Comparison of ENCODE assay signal across 8 mouse cellular contexts in genomic region chr6:55791852-55792496, GRCm38 (mm10). TPM values are rescaled to one million over a fixed set of nuclear protein-coding genes. Genes with fewer than 3 reads are reported as not detected.
DNase-seq lines count a peak whose midpoint lies in the region; ATAC-seq and TF ChIP-seq lines count a peak whose summit lies in the region.

No protein-coding gene starts in this region.

- intact Hi-C loops in left cerebral cortex, adult 2 months (cut with DNase I) = loop anchor here (2.0 kb wide), 1 partner anchor 111 kb away; the partner anchor contains the start of gene Neurod6
- intact Hi-C loops in left cerebral cortex, postnatal 36 days (cut with DNase I) = no loop called here

- no peak overlapping the region for H3K4me2 ChIP-seq in embryonic facial prominence, embryonic 12.5 days (replicated peaks)
- H3K4me2 ChIP-seq in intestine, postnatal 0 days (replicated peaks; ENCODE audit: low read depth) = peak overlapping the region; percentile 38; the same call in 1 of the 2 replicates
- H3K4me2 ChIP-seq in stomach, embryonic 15.5 days = no peak overlapping the region
- no peak overlapping the region for H3K4me2 ChIP-seq in kidney, embryonic 14.5 days (replicated peaks; ENCODE audit: low read depth, low read length)

- 0 out of 2 replicates have a peak, but pooled peaks have one; percentile 60 for ATAC-seq in embryonic facial prominence, embryonic 12.5 days (ENCODE audit: insufficient number of reproducible peaks, insufficient read depth, low FRiP score, low TSS enrichment)
- peak; percentile 80 for ATAC-seq in intestine, postnatal 0 days
- ATAC-seq in stomach, embryonic 15.5 days (ENCODE audit: insufficient read depth, low FRiP score, low read depth) = peak; percentile 70
- ATAC-seq in kidney, embryonic 14.5 days (ENCODE audit: low FRiP score, low TSS enrichment) = no peak

- peak in 1 of 2 experiments; percentile 26 for DNase-seq in left cerebral cortex, adult 2 months (ENCODE audit: extremely low spot score in 1 of 2, low spot score in 2 of 2)
- DNase-seq in left cerebral cortex, postnatal 36 days (ENCODE audit: low spot score in 2 of 2) = no peak
- no peak for DNase-seq in gastrocnemius, adult 18-20 months (ENCODE audit: low spot score)
- no peak for DNase-seq in urinary bladder, postnatal 25 days (ENCODE audit: low spot score)

- H3K27me3 ChIP-seq in embryonic facial prominence, embryonic 12.5 days = no peaks in the 10 kb centered on the region
- no peaks in the 10 kb centered on the region for H3K27me3 ChIP-seq in intestine, postnatal 0 days (replicated peaks; ENCODE audit: control insufficient read depth, insufficient read depth, low read length)
- no peaks in the 10 kb centered on the region for H3K27me3 ChIP-seq in stomach, embryonic 15.5 days (replicated peaks)
- H3K27me3 ChIP-seq in kidney, embryonic 14.5 days (ENCODE audit: control insufficient read depth, insufficient read depth, low read length) = no peaks in the 10 kb centered on the region

- H3K9ac ChIP-seq in embryonic facial prominence, embryonic 12.5 days = no peak overlapping the region
- no peak overlapping the region for H3K9ac ChIP-seq in intestine, postnatal 0 days (ENCODE audit: low read depth, low read length)
- no peak overlapping the region for H3K9ac ChIP-seq in stomach, embryonic 15.5 days
- no peak overlapping the region for H3K9ac ChIP-seq in kidney, embryonic 14.5 days (ENCODE audit: low read depth, low read length)

- peaks cover 7% of the 10 kb centered on the region for H3K4me1 ChIP-seq in embryonic facial prominence, embryonic 12.5 days
- no peaks in the 10 kb centered on the region for H3K4me1 ChIP-seq in intestine, postnatal 0 days (replicated peaks; ENCODE audit: control insufficient read depth, insufficient read depth, low read length)
- H3K4me1 ChIP-seq in stomach, embryonic 15.5 days = peaks cover 4% of the 10 kb centered on the region; the same call in 1 of the 2 replicates
- H3K4me1 ChIP-seq in kidney, embryonic 14.5 days (ENCODE audit: control insufficient read depth, insufficient read depth, low read length) = no peaks in the 10 kb centered on the region

- peak overlapping the region; percentile 91 for H3K27ac ChIP-seq in left cerebral cortex, adult 2 months
- peak overlapping the region; percentile 12; the same call in 1 of the 2 replicates for H3K27ac ChIP-seq in embryonic facial prominence, embryonic 12.5 days
- no peak overlapping the region for H3K27ac ChIP-seq in intestine, postnatal 0 days (ENCODE audit: low read depth, low read length)
- H3K27ac ChIP-seq in stomach, embryonic 15.5 days = no peak overlapping the region; the same call in 1 of the 2 replicates
- H3K27ac ChIP-seq in kidney, embryonic 14.5 days (ENCODE audit: low read depth, low read length) = no peak overlapping the region

- H3K36me3 ChIP-seq in embryonic facial prominence, embryonic 12.5 days = no peaks in the 10 kb centered on the region
- no peaks in the 10 kb centered on the region for H3K36me3 ChIP-seq in intestine, postnatal 0 days (ENCODE audit: control insufficient read depth, insufficient read depth)
- no peaks in the 10 kb centered on the region for H3K36me3 ChIP-seq in stomach, embryonic 15.5 days
- no peaks in the 10 kb centered on the region for H3K36me3 ChIP-seq in kidney, embryonic 14.5 days (ENCODE audit: control insufficient read depth, insufficient read depth, low read length)

- no peak; the same call in 1 of the 2 replicates for TF ChIP-seq CTCF in left cerebral cortex, adult 2 months (IDR thresholded peaks at IDR 0.05)
- TF ChIP-seq CTCF in intestine, postnatal 0 days (IDR thresholded peaks at IDR 0.05; ENCODE audit: low read depth) = peak; percentile 46

- no peak overlapping the region for H3K4me3 ChIP-seq in left cerebral cortex, adult 2 months
- no peak overlapping the region for H3K4me3 ChIP-seq in embryonic facial prominence, embryonic 12.5 days
- H3K4me3 ChIP-seq in intestine, postnatal 0 days (ENCODE audit: low read depth, low read length) = no peak overlapping the region
- H3K4me3 ChIP-seq in stomach, embryonic 15.5 days (replicated peaks) = no peak overlapping the region
- no peak overlapping the region for H3K4me3 ChIP-seq in kidney, embryonic 14.5 days (ENCODE audit: low read length)

- WGBS in embryonic facial prominence, embryonic 12.5 days = 12% methylated on average over 6 of the region's 6 CpGs
- 16% methylated on average over 6 of the region's 6 CpGs for WGBS in intestine, postnatal 0 days
- WGBS in stomach, embryonic 15.5 days = 17% methylated on average over 6 of the region's 6 CpGs
- WGBS in kidney, embryonic 14.5 days = 27% methylated on average over 6 of the region's 6 CpGs

- H3K9me3 ChIP-seq in embryonic facial prominence, embryonic 12.5 days = no peaks in the 10 kb centered on the region
- H3K9me3 ChIP-seq in intestine, postnatal 0 days (ENCODE audit: control insufficient read depth) = no peaks in the 10 kb centered on the region
- no peaks in the 10 kb centered on the region for H3K9me3 ChIP-seq in stomach, embryonic 15.5 days
- no peaks in the 10 kb centered on the region for H3K9me3 ChIP-seq in kidney, embryonic 14.5 days (ENCODE audit: control insufficient read depth, low read length)

RNA-seq across cellular contexts. Expression of gene Itprid1, which starts 44.7 kb away (rescaled TPM):
- total RNA-seq in left cerebral cortex, adult 2 months (2021) = 1 to 10 TPM; 1.3 to 1.5 TPM
- 1 to 10 TPM; 1.2 to 2.1 TPM for total RNA-seq in left cerebral cortex, postnatal 36 days (2021)
- 0.10 TPM in 1 of 2 replicates, not detected in the other for polyA plus RNA-seq in embryonic facial prominence, embryonic 12.5 days (2016; fragmentation: Nextera tagmentation; extraction: Ambion mirVana)
- polyA plus RNA-seq in intestine, postnatal 0 days (2015; fragmentation: Nextera tagmentation; extraction: Ambion mirVana) = not detected in 2 replicates
- polyA plus RNA-seq in stomach, embryonic 15.5 days (2015; fragmentation: Nextera tagmentation; extraction: Ambion mirVana) = 0.24 and 0.40 TPM in 2 replicates
- not detected for total RNA-seq in gastrocnemius, adult 18-20 months (2021)
- polyA plus RNA-seq in kidney, embryonic 14.5 days (2014; fragmentation: Nextera tagmentation; extraction: Ambion mirVana) = not detected in 2 replicates

Comparison
In these comparisons a context has a peak if more than half of its experiments do, and no peak if none do; other contexts are left out.
1. H3K27ac ChIP-seq: peak in left cerebral cortex, adult 2 months (single experiment) and embryonic facial prominence, embryonic 12.5 days (single experiment); none in intestine, postnatal 0 days (single experiment), stomach, embryonic 15.5 days (single experiment) and kidney, embryonic 14.5 days (single experiment).